In the genomic region with DNA sequence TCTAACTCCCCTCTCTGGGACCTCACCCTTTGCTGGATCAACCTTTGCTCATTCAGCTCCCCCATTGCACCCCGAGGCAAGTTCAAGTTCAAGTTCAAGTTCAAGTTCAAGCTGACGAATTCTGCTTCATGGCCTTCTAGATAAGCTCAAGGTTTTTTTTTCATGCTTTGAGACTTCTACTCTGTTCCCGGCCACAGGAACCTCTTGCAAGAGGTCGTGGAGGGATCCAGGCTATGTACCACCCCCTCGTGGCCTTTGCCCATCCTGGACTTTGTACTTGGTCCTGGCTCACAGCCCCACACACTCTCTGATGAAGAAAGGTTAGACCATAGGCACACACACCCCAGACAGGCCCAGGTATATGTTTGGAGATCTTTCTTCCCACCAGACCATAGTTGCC, we compare ENCODE assay signal across 18 mouse cellular contexts. TPM values are rescaled to one million over a fixed set of nuclear protein-coding genes. Genes with fewer than 3 reads are reported as not detected.
A peak's percentile ranks its signal among the peaks of the same experiment; 100 is the strongest.
DNase-seq lines count a peak whose midpoint lies in the region; ATAC-seq lines count a peak whose summit lies in the region.
"Had no signal": no experiment of that assay in that cellular context is flagged by ENCODE, and none has a peak within 500 bp of the region (broad histone marks: within the 10 kb centered on the region; RNA-seq: fewer than 3 reads in every experiment).

No protein-coding gene starts in this region.

- no peaks in the 10 kb centered on the region for H3K27me3 ChIP-seq in liver, embryonic 15.5 days
- peaks cover 46% of the 10 kb centered on the region for H3K27me3 ChIP-seq in liver, embryonic 12.5 days (replicated peaks)
- H3K27me3 ChIP-seq: embryonic facial prominence, embryonic 12.5 days had no signal

- no peak overlapping the region for H3K4me2 ChIP-seq in liver, embryonic 15.5 days
- no peak overlapping the region for H3K4me2 ChIP-seq in liver, embryonic 12.5 days
- H3K4me2 ChIP-seq: embryonic facial prominence, embryonic 12.5 days had no signal

- H3K9me3 ChIP-seq in liver, embryonic 15.5 days (replicated peaks), result no peaks in the 10 kb centered on the region
- no peaks in the 10 kb centered on the region for H3K9me3 ChIP-seq in liver, embryonic 12.5 days (replicated peaks)
- H3K9me3 ChIP-seq: embryonic facial prominence, embryonic 12.5 days had no signal

- H3K9ac ChIP-seq in liver, embryonic 15.5 days, result no peak overlapping the region
- no peak overlapping the region for H3K9ac ChIP-seq in liver, embryonic 12.5 days
- H3K9ac ChIP-seq: embryonic facial prominence, embryonic 12.5 days; liver, embryonic 14.5 days had no signal

- H3K4me3 ChIP-seq in liver, embryonic 15.5 days (replicated peaks), result no peak overlapping the region
- no peak overlapping the region for H3K4me3 ChIP-seq in liver, embryonic 12.5 days
- H3K4me3 ChIP-seq: embryonic facial prominence, embryonic 12.5 days had no signal

- H3K27ac ChIP-seq in liver, embryonic 15.5 days (replicated peaks), result no peak overlapping the region
- H3K27ac ChIP-seq in liver, embryonic 12.5 days, result no peak overlapping the region
- H3K27ac ChIP-seq: embryonic facial prominence, embryonic 12.5 days; hindbrain, postnatal 0 days; liver, embryonic 14.5 days had no signal

- peak; percentile 39; the same call in 1 of the 2 replicates for ATAC-seq in liver, embryonic 15.5 days (ENCODE audit: insufficient read depth)
- no peak for ATAC-seq in liver, embryonic 12.5 days
- ATAC-seq: hindbrain, postnatal 0 days had no signal

- H3K4me1 ChIP-seq in liver, embryonic 15.5 days (replicated peaks), result no peaks in the 10 kb centered on the region; the same call in 1 of the 2 replicates
- H3K4me1 ChIP-seq in liver, embryonic 12.5 days, result no peaks in the 10 kb centered on the region

- H3K36me3 ChIP-seq in liver, embryonic 15.5 days (replicated peaks), result no peaks in the 10 kb centered on the region
- no peaks in the 10 kb centered on the region for H3K36me3 ChIP-seq in liver, embryonic 12.5 days
- H3K36me3 ChIP-seq: embryonic facial prominence, embryonic 12.5 days had no signal

- 40% methylated on average over 5 of the region's 5 CpGs for whole genome bisulfite sequencing in liver, embryonic 15.5 days (ENCODE audit: insufficient replicate concordance)
- 53% methylated on average over 5 of the region's 5 CpGs for WGBS in liver, embryonic 12.5 days (ENCODE audit: insufficient replicate concordance)

- DNase-seq in adrenal gland, adult 8-10 months, result peak; percentile 58
- no peak for DNase-seq in adrenal gland, adult 18-20 months (ENCODE audit: low spot score in 2 of 2)
- peak; percentile 27 for DNase-seq in kidney, postnatal 10 days
- no peak for DNase-seq in lung, postnatal 25 days (ENCODE audit: low spot score)
- no peak for DNase-seq in retina, postnatal 1 day
- DNase-seq in testis, postnatal 14 days (ENCODE audit: low spot score), result no peak
- DNase-seq: cerebellum, adult 11 months; heart, adult 11 months; lung, postnatal 14 days; right cerebral cortex, postnatal 14 days; thymus, postnatal 4 days had no signal

RNA-seq across cellular contexts. Expression of gene Nnat, which starts 50.7 kb away (rescaled TPM):
- 100 to 1,000 TPM in 2 of 4 experiments, 10 to 100 TPM in 2; 42.5 to 190 (median 123) TPM for total RNA-seq in adrenal gland, adult 8-10 months (2022)
- 100 to 1,000 TPM in 1 of 2 experiments, 10 to 100 TPM in 1; 49.7 to 198 TPM for total RNA-seq in adrenal gland, adult 18-20 months (2021)
- polyA plus RNA-seq in liver, embryonic 15.5 days (2015; fragmentation: Nextera tagmentation; extraction: Ambion mirVana), result 15.5 and 17.1 TPM in 2 replicates
- 79.0 and 80.8 TPM in 2 replicates for polyA plus RNA-seq in liver, embryonic 12.5 days (2016; fragmentation: Nextera tagmentation; extraction: Ambion mirVana)
- total RNA-seq: hematopoietic stem cell, adult 5-6 weeks; megakaryocyte-erythroid progenitor cell, adult 5-6 weeks had no signal

Comparison
In these comparisons a context has a peak if more than half of its experiments do, and no peak if none do; other contexts are left out.
1. DNase-seq: peak in adrenal gland, adult 8-10 months (single experiment) and kidney, postnatal 10 days (single experiment); none in adrenal gland, adult 18-20 months (0 of 2), lung, postnatal 25 days (single experiment), retina, postnatal 1 day (single experiment) and testis, postnatal 14 days (single experiment).